Mouse (Mus musculus): ENCODE measurements around the gene Mtmr12.
A peak's percentile ranks its signal among the peaks of the same experiment; 100 is the strongest.

Mtmr12 gene

GRCm38 (mm10) chr15:12275091-12275623, 70.3 kb downstream of the Mtmr12 start:
- DNase-seq (ENCODE audit: low spot score in 2 of 2): no peak

GRCm38 (mm10) chr15:12279816-12280215, 75.0 kb downstream of the Mtmr12 start:
- no peak for DNase-seq (ENCODE audit: low spot score in 2 of 2)

- no peak for DNase-seq (ENCODE audit: low spot score in 2 of 2)
Observed at GRCm38 (mm10) chr15:12284794-12285534, 80.1 kb downstream of the Mtmr12 start.

DNA sequence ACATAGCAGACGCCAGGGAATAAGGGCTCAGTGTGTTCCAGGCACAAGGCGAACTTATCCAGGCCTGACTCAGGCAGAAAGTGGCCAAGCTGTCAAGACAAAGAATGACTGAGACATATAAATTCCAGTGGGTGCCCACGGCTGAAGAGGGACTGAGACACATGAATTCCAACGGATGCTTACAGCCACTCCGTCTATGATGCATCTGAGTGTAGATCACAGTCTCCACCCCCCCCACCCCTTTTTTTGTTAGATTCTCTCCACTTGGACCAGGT, 80.6 kb downstream of the Mtmr12 start:
- DNase-seq (ENCODE audit: low spot score in 2 of 2): no peak

DNA sequence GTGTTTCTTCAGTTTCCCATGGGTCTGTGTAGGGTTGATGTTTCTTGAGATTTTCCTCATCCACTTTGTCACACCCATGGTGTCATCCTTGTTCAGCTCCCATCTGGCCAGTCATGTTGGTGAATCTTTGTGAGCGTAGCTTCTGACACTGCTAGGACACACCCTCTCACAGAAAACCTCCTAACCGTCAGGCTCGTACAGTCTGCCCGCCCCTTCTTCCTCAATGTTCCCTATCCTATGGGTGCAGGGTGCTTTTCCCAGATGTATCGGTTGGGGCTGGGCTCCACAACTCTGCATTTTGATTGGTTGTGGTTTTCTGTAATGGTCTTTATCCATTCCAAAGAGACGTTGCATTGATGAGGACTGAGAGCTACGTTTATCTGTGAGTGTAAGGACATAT, 85.5 kb downstream of the Mtmr12 start:
- DNase-seq (ENCODE audit: low spot score in 2 of 2): no peak

DNA sequence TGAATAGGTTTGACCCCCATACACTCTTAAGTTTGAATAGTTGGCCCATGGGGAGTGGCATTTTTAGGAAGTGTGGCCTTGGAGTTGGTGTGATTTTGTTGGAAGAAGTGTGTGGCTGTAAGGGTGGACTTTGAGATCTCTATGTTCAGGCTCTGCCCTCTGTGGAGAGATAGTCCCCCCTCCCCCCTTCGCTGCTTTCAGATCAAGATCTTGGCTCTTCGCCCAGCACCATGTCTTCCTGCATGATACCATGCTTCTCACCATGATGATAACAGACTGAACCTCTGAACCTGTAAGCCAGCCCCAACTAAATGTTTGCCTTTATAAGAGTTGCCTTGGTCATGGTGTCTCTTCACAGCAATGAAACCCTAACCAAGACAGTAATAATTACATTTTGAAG, 86.9 kb downstream of the Mtmr12 start:
- no peak for DNase-seq (ENCODE audit: low spot score in 2 of 2)

- no peak for DNase-seq (ENCODE audit: low spot score in 2 of 2)
Observed at GRCm38 (mm10) chr15:12296228-12296627, 91.4 kb downstream of the Mtmr12 start.

DNA sequence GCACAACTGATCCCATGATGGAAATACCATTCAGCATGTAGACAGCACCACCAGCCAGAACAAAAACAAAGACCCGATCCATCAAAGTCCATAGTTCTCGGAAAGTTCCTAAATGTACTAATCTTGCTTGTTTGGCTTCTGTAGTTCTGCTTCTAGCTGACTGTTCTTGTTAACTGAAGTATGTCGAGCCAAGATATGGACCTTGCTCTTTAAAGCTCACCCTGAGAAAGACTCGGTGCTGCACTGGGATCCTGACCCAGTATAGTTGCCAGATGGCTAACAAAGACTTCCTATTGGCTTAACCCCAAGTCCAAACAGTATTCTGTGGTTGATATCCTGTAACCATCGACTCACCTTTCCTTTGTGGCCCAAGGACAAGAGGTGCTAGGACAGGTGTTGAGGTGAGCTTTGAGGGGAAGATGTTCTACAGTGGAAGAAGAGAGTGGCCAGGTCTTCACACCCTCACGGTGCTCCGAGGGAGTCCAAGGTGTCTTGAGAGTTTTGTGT, 93.5 kb downstream of the Mtmr12 start:
- no peak for DNase-seq (ENCODE audit: low spot score in 2 of 2)

DNA sequence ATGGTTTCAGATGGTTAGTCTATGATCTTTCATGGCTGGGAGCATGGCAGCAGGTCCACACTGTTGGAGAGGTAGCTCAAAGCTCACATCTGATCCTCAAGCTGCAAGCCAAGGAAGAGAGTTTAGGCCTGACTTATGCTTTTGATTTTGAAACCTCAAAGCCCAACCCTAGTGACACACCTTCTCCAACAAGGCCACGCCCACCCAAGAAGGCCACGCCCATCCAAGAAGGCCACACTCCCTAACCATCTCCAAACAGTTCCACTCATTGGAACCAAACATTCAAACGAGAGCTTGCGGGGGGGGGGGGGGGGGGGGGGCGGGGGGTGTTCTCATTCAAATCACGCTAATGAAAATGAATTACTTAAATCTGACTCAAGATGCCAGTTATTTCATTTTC, 96.9 kb downstream of the Mtmr12 start:
- DNase-seq (ENCODE audit: low spot score in 2 of 2): no peak

DNA sequence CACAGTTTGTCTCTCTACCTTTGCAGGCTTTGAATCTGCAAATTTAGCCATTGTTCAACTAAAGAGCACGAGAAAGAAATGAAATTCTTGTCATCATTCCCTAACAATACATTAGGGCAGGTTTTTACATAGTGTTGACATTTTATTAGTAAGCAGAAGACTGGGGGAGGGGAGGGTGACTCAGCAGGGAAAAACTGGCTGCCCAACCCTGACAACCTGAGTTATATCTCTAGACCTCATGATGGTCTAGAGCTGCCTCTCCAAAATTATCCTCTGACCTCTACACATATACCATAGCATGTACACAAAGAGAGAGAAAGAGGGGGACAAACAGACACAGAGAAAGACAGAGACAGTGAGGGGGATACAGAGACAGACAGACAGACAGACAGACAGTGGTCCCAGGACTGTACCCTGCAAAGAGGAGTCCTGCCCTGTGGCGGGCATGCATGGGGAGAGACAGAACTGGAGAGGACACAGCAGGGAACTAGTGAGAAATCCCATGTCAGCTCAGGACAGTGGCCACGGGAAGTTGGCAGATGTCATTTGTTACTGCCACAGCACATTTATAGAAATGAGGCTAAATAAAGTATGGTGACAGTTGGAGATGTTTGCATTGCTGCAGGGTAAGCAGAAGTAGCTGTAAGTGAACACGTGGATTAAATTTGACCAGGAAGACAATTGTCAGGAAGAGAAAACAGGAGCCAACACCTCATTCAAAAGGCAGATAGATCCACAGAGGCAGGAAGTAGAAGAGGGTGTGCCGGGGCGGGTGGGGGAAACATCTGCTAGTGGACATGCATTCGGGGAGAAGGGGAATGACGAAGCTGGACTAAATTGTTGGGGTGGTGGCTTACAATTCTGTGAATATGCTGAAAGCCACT, 101.6 kb downstream of the Mtmr12 start:
- peak; percentile 45 to 46 for DNase-seq (ENCODE audit: low spot score in 2 of 2)

DNA sequence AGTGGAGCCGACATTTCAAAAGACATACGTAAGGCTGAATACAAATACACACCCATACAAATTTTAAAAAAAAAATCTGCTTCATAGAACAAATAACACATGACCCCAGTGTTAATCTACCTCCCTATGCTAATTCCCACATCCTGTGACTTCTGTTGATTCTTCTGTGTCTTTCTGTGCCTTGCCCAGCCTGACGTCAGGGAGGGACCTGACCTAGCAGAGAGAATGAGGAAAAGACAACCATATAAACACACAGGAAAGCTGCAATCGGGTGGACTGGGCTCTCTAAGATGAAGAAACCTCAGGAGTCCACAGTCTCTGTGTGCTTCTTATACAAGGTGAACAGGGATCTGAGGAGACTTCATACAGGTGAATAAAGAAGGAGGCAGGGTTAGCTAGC, 102.3 kb downstream of the Mtmr12 start:
- peak in 1 of 2 experiments; percentile 23 for DNase-seq (ENCODE audit: low spot score in 2 of 2)

GRCm38 (mm10) chr15:12308539-12308938, 103.7 kb downstream of the Mtmr12 start:
- DNase-seq (ENCODE audit: low spot score in 2 of 2): no peak

DNA sequence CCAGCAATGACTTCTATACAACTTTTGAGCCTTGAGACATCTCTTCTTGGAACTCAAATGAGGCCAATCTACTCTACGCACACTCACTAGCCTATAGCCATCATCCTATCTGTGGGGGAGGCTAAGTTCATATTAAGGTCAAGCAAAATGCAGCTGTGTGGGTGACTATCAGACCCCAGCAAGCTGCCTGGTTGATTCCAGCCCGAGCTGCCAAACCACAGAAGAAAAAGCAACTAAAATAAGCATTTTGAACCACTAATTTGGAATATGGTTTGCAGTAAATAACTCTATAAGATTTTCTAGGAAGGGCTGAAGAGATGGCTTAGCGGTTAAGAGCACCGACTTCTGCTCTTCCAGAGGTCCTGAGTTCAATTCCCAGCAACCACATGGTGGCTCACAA, 105.8 kb downstream of the Mtmr12 start:
- no peak for DNase-seq (ENCODE audit: low spot score in 2 of 2)

- no peak for DNase-seq (ENCODE audit: low spot score in 2 of 2)
Observed at GRCm38 (mm10) chr15:12311465-12311864, 106.6 kb downstream of the Mtmr12 start.

DNA sequence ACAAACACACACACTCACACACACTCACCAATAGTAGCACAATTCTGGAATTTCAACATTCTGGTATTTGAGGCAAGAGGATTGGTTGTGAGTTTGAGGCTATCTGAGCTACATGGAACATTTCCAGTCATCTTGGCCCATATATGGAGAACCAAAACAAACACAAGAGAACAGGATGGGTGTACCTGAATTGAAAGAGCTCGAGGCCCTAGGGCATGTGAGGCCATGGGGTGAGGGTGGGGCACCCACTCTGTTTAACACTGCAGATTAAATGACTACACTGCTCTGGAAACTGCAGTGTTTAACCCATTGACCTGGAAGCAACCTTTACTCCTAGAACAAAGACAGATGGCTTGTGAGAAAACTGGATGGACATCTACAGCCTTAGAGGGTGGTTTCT, 108.4 kb downstream of the Mtmr12 start:
- DNase-seq (ENCODE audit: low spot score in 2 of 2): peak in 1 of 2 experiments; percentile 22

- DNase-seq (ENCODE audit: low spot score in 2 of 2): no peak
Observed at GRCm38 (mm10) chr15:12314584-12314983, 109.8 kb downstream of the Mtmr12 start.

DNA sequence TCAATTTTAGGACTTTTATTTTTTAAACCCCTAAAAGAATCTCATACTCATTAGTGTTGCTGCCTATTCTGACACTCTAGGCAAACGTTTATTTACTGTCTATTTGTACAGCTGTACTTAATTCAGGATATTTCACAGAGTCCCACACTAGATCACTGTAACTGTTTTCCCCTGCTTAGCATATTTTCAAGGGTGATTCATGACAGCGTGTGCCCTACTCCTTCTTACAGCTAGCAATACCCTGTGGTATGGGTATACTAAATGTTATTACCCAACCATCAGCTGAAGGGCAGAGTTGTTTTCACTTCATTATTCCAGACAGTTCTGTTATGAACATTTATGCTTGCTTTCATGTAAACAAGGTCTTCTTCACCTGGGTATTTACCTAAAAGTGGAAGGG, 111.2 kb downstream of the Mtmr12 start:
- no peak for DNase-seq (ENCODE audit: low spot score in 2 of 2)

- no peak for DNase-seq (ENCODE audit: low spot score in 2 of 2)
Observed at GRCm38 (mm10) chr15:12317290-12317689, 112.5 kb downstream of the Mtmr12 start.

DNA sequence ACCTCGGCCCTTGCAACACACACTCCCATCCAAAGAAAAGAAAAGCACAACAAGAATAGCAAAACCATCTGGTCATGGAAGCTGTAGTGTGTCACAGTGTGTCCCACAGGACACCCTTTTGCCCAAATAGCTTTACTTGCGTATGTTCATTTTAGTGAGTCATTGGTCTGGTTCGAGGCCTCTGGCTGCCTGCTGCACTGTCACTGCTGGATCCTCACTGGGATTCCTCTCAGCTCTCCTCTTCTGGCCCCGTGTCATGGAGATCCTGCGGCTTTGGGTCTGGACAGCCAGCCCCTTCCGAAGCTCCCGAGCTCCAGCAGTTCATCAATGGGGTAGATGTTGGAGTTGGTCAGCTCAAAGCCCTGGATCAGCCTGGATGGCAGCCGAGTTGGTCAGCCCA, 113.6 kb downstream of the Mtmr12 start:
- DNase-seq (ENCODE audit: low spot score in 2 of 2): no peak

DNA sequence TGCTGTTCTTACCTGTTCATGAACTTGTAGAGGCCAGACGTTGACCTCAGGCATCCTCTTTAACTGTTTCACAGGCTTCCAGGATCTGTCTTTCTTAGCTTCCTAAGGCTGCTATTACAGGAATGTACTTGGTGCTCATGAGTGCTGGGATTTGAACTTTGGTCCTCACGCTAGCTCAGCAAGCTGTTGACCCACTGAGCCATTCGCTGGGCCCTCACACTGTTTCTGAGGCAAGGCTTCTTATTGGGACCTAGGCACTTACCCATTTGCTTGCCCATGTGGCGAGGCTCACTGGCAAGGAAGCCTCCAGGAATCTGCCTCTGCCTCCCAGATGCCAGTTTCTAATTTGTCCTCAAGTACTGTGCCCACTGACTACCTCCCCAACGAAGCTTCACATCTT, 115.1 kb downstream of the Mtmr12 start:
- DNase-seq (ENCODE audit: low spot score in 2 of 2): no peak

GRCm38 (mm10) chr15:12320441-12321090, 115.7 kb downstream of the Mtmr12 start:
- DNase-seq (ENCODE audit: low spot score in 2 of 2): no peak

- DNase-seq (ENCODE audit: low spot score in 2 of 2): peak; percentile 93 to 96
Observed at GRCm38 (mm10) chr15:12321091-12321787, 116.4 kb downstream of the Mtmr12 start, which contains the start of gene Golph3. TSS of gene Golph3 (plus strand) at chr15:12321450.
